Mouse (Mus musculus) heart, embryonic 16.5 days (tissue): ENCODE data around the gene Fam204a. TPM values are rescaled to one million over a fixed set of nuclear protein-coding genes. Genes with fewer than 3 reads are reported as not detected.

ENCODE experiments used
- ATAC-seq: fragments of 200-750 bp; cut with Nextera tagmentation; replicated peaks from 2 replicates; pipeline ENCODE4 v1.8.0; 2017; ENCODE audit warnings: moderate number of reproducible peaks; ENCODE audit not compliant: insufficient read depth, low FRiP score; ENCODE audit errors: extremely low read depth
- H3K27ac ChIP-seq: fragments of 300-500 bp; sonication (generic); 2 replicates; pipeline ENCODE4 v1.5.1; 2014; ENCODE audit warnings: mild to moderate bottlenecking, low read length, control low read depth, moderate library complexity
- H3K27me3 ChIP-seq: fragments of 300-500 bp; sonication (generic); 2 replicates; pipeline ENCODE4 v1.6.1; 2014; ENCODE audit warnings: low read length, mixed read lengths; ENCODE audit not compliant: control insufficient read depth, insufficient read depth
- H3K36me3 ChIP-seq: fragments of 300-500 bp; sonication (generic); 2 replicates; pipeline ENCODE4 v1.6.1; 2014; ENCODE audit not compliant: control insufficient read depth, insufficient read depth
- H3K4me1 ChIP-seq: fragments of 300-500 bp; sonication (generic); 2 replicates; pipeline ENCODE4 v1.6.1; 2014; ENCODE audit warnings: low read length, mixed read lengths; ENCODE audit not compliant: control insufficient read depth, insufficient read depth
- H3K4me2 ChIP-seq: fragments of 300-500 bp; sonication (generic); 2 replicates; pipeline ENCODE4 v1.6.1; 2014; ENCODE audit warnings: low read depth, mild to moderate bottlenecking, control low read depth, low read length
- H3K4me3 ChIP-seq: fragments of 300-500 bp; sonication (generic); 2 replicates; pipeline ENCODE4 v1.5.1; 2014; ENCODE audit warnings: mild to moderate bottlenecking, control low read depth, low read length
- H3K9ac ChIP-seq: fragments of 300-500 bp; sonication (generic); 2 replicates; pipeline ENCODE4 v1.6.1; 2014; ENCODE audit warnings: low read length, control low read depth
- H3K9me3 ChIP-seq: fragments of 300-500 bp; sonication (generic); replicated peaks from 2 replicates; pipeline ENCODE4 v1.6.1; 2016; ENCODE audit warnings: low read length; ENCODE audit not compliant: control insufficient read depth
- WGBS: fragments of 180-500 bp; shearing (Covaris S2); extraction: QIAGEN DNeasy Blood & Tissue Kit; methylation state at CpG from one replicate; pipeline ENCODE4 v1.1.7; 2014; 5-methylcytosine and 5-hydroxymethylcytosine counted together
- polyA plus RNA-seq: library from polyadenylated mRNA; unstranded; fragments of >200 nt; fragmentation: Nextera tagmentation; extraction: Ambion mirVana; gene quantifications from 2 replicates; pipeline ENCODE4 v1.2.1, GENCODE M21; 2015

The Fam204a gene
- polyA plus RNA-seq, 1 experiment from 2014 or later: 34.7 TPM

DNA sequence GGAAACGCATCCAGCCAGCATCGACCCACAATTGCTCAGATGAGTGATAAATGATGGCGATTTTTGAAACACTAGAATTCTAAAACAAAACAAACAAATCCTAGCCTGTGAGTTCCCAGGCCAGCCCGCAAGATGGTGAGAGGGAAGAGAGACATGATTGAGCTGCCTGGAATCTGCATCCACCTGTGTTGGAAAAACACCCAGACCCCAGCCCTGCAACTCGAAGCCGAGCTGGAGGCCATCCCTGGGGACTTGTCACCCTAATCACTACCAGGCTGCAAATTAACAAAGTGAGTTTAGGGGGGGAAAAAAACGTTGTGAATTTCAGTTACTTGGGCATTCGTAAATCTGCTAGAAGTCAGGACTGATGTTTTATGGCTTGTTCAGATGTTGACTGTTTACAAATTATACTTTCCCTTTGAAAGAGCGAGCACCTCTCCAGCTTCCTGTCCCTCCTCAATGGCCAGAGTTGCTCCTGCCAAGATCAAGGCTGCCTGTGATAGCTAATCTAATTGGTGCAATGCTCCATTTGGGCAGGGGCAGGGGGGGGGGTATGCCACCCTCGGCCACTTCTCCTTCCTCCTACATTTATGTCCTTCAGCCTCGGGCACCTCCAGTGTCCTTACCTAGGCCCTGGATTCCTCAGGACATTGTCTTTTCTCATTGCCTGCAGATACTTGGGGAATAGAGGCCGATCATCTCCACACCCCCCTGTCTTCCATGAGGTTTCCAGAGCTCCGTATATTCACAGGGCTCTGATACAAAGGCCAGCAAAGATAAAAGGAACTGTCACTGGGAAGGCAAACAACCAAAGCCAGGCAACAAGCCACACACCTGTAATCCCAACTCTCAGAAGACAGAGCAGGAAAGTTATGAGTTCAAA lies 77.2 kb downstream of the Fam204a start:
- Histone ChIP-seq H3K9me3 (no peaks in the 10 kb centered on the region), H3K4me3 (no peak overlapping the region), H3K36me3 (no peaks in the 10 kb centered on the region), H3K27me3 (peaks cover 28% of the 10 kb centered on the region), H3K27ac (no peak overlapping the region), H3K4me2 (no peak overlapping the region), H3K9ac (no peak overlapping the region), H3K4me1 (peaks cover 3% of the 10 kb centered on the region; the same call in 1 of the 2 replicates)
- whole genome bisulfite sequencing: 30% methylated on average over 13 of the region's 13 CpGs
- no peak for ATAC-seq

Other genes starting within 250 kb of the Fam204a start
- gene Prlhr, start 241.6 kb upstream of the Fam204a start, polyA plus RNA-seq: not detected in 2 replicates